Mouse (Mus musculus): Measurements from ENCODE around the gene Sgk1. TPM values are rescaled to one million over a fixed set of nuclear protein-coding genes. Genes with fewer than 3 reads are reported as not detected.

The Sgk1 gene
- total RNA-seq, 4 experiments from 2014 or later = 75.5 to 160 (median 130) TPM

DNA sequence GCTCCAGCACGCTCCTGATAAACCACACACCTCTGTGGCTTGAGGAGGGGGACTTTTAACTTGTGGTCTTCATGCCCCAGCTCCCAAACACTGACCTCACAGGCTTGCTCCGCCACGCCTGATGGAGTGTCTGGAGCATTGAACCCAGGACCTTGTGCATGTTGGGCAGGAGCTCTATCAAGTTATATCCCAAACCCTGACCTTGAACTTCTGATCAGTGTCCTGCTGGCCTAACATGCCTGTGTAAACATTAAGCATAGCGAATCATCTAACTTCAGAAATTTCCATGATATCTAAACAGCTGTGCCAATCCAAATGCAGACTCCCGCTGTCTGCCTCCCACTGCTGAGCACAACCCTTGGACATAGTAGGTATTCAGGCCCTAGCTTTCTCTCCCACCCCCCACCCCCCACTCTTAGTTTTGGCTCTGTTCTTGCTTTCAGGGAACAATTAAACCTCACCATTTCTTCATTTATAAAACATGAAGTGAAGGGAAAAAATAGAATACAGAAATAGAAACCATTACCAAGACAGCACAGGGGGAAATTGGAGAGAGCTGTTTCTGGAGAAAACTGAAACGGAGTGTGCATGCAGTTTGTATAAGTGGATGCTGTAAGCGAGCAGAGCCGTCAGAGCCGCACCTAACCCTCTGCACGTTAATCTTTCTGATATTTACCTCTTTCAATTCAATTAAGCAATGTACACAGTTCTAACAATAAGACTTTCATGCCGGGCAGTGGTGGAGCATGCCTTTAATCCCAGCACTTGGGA lies 34.5 kb downstream of the Sgk1 start:
- no peak for DNase-seq (ENCODE audit: low spot score in 2 of 2)

DNA sequence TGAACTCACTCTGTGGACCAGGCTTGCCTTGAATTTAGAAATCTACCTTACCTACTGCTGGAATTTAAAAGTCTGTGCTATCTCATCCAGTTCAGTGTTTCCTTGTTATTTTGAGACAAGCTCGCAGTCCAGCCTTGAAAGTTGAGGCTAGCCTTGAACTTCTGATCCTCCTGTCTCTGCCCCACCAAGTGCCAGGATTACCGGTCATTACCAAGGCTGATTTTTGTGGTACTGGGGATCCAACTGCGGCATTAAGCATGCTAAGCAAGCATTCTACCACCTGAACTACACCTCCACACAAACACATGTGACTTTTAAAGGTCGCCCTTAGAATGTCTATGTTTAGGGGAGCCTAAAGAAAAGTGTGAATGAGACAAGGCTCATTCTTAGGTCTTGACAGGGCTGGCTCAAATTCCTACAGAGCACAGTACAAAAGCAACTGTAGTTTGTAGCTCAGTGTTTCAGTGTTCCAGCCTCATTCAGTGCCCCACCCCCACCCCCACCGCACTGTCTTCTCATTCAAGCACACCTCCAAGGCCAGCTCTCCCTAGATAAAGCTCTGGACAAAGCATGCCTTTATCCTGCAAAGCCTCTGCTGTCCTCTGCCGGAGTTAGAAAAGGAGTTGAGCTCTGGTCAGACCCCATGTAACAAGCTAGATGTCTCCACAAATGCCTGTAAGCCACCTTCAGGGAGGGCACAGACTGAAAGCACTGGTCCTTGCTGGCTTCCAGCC lies 36.2 kb downstream of the Sgk1 start:
- no peak for DNase-seq (ENCODE audit: low spot score in 2 of 2)

GRCm38 (mm10) chr10:21918750-21919145 lies 36.8 kb downstream of the Sgk1 start:
- DNase-seq (ENCODE audit: low spot score in 2 of 2) = no peak

DNA sequence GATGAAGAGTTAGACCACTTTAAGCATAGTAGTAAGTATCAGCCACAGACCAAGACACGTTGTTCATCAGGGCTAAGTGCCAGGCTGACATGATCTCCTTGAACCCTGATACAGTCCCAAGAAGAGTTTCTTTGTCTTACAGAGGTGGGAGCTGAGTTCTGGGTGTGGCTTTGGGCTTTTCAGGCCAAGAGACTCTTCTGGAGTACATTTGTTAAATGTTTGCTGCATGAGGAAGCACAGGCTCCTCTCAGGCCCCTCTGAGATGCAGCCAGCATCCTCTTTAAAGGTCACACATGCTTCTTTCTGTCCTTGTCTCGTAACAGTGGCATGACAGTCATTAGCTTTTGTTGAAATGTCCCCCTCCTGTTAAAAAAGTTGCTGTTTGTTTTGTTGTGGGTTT lies 38.6 kb downstream of the Sgk1 start:
- no peak for DNase-seq (ENCODE audit: low spot score in 2 of 2)

- DNase-seq (ENCODE audit: low spot score in 2 of 2) = no peak
These were observed 40.8 kb downstream of the Sgk1 start for GRCm38 (mm10) chr10:21922716-21923350.

- DNase-seq (ENCODE audit: low spot score in 2 of 2) = peak; percentile 33 to 37
These were observed 41.5 kb downstream of the Sgk1 start for GRCm38 (mm10) chr10:21923495-21923952.

GRCm38 (mm10) chr10:21924051-21924720 lies 42.2 kb downstream of the Sgk1 start:
- peak in 1 of 2 experiments; percentile 50 for DNase-seq (ENCODE audit: low spot score in 2 of 2)

GRCm38 (mm10) chr10:21926941-21927340 lies 45.0 kb downstream of the Sgk1 start:
- no peak for DNase-seq (ENCODE audit: low spot score in 2 of 2)

- DNase-seq (ENCODE audit: low spot score in 2 of 2) = no peak
These were observed 48.9 kb downstream of the Sgk1 start for GRCm38 (mm10) chr10:21930781-21931380.

DNA sequence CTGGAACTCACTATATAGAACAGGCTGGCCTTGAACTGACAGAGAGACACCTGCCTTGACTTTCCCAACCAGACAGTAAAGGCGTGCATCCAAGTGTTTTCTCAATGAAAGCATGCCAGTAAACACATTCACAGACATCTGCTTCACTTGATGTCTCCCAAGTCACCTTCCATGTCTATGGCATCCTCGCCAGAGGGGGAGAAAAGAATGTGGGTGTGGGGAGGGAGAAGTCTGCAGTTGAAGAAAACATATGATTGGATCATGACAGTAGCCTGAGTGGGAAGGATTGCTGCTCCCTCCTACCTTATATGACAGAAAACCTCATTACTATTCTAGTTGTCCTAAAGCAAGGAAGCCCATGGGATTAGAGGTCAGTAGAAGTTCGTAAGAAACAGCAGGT lies 50.8 kb downstream of the Sgk1 start:
- DNase-seq (ENCODE audit: low spot score in 2 of 2) = no peak

DNA sequence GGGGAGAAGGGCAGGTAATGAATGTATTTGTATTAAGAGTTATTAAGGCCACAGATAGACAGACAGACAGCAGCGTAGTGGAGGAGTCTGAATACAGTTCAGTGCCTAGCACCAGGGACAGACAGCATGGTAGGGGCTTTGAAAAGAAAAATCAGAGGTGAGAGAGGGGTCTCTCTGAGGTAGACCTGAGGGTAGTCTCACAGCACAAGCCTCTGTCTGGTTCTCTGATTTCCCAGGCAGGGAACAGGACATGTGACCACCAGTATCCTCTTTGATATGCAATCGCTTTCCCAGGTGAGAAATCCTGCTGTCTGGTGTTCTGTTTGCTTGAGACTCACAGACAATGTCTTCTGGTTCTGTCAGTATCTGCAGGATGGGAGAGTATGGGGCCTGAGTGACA lies 52.8 kb downstream of the Sgk1 start:
- DNase-seq (ENCODE audit: low spot score in 2 of 2) = no peak

DNA sequence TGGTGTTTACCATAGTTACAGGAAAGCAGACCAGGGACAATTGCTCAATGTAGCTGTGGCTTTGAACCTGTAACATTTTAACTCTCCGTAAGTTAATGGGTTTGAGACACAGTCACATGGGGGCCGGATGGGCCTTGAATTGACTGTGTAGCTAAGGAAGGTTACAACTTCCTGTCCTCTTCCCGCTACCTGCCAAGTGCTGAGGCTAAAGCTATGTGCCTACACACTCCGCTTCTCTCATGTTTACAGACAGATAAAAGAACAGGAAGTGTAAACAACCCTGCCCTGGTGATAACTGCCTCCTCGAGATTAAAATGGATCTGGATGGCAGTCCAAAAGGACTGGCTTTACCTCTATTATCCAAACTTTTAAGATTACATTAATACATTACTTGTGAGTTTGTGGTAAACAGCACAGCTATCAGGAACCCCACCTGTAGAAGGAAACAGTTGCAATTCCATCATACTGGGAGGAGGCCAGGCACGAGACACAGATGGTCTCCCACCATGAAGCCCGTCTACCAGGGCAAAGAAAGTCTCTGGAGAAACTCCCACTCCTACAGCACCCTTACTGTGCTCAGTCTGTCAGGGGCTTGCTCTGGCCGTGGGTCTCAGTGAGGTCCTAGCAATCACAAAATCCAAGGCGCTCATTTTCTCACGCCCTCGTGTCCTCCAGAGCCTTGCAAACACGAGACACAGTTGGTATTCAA lies 54.7 kb downstream of the Sgk1 start:
- DNase-seq (ENCODE audit: low spot score in 2 of 2) = no peak

- no peak for DNase-seq (ENCODE audit: low spot score in 2 of 2)
These were observed 55.2 kb downstream of the Sgk1 start for GRCm38 (mm10) chr10:21937222-21937605.

DNA sequence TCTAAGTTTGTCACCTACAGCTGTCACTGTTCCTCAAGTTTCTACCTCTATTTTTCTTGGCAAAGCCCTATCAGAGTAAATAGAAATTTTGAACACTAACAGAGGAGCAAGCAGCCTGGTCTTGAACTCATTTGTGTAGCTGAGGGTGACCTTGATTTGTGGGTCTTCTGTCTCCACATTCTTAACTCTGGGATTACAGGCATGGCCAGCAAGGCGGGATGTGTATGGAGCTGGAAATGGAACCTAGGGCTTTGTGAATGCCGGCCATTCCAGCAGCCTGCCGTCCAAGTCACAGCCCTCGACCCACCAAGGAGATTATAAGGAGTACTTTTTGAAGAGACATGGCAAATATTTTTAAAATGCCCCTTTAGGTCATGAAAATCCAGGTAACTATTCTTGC lies 56.2 kb downstream of the Sgk1 start:
- DNase-seq (ENCODE audit: low spot score in 2 of 2) = no peak

DNA sequence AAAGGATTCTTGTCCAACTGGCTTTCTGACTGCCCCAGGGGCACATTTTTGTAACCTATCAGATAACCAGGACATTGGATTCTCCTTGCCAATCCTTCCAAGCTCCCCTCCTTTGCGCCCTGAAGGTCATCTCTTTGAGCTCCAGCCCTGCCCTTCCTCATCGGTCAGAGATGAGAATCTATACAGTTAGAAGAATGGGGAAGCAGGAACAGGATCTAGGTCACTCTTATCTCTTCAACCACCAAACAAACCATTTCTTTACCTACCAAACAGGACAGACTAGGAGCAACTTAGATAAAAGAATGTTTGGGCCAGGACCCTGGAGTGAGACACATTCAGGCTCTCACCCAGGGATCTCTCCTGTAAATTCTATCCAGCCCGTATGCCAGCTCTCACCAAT lies 59.3 kb downstream of the Sgk1 start:
- no peak for DNase-seq (ENCODE audit: low spot score in 2 of 2)

DNA sequence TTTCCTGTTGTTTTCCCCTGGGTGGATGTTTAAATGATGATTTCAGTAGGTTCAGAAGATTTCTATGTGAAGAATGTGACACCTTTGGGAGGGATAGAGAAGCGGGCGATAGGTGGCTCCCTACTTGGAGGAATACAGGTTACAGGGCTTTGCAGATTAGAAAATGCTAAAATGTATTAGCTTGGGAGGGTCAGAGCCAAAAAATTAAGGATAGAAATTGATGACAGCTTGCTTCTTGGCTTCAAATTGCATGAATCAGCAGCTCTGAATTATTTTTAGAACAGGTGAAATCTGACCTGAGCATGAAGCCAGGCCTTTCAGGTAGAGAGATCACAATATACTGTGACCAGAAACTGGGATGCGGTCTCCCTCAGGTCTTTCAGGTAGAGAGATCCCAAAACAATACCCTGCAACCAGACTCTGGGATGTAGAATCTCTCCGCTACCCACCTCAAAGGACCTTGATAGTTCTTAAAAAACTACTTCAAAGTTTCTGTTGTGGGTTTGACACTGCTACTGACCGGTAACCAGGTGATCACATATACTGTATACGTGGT lies 61.2 kb downstream of the Sgk1 start:
- no peak for DNase-seq (ENCODE audit: low spot score in 2 of 2)

DNA sequence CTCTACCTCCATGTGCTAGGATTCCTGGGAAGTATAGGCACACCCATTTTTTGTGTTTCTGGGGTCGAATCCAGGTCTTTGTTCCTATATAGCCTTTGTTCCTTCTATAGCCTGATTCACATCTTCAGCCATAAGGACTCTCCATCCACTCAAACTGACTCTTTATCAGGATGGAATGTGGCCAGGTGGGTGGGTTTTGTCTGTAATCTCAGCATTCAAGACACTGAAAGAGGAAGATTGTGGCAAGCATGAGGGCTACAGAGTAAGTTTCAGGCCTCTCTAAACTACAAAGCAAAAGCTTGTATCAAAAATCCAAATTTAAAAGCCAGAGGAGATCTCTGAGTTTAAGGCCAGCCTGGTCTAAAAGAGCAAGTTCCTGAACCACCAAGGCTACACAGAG lies 63.2 kb downstream of the Sgk1 start:
- DNase-seq (ENCODE audit: low spot score in 2 of 2) = no peak

- no peak for DNase-seq (ENCODE audit: low spot score in 2 of 2)
These were observed 64.9 kb downstream of the Sgk1 start for GRCm38 (mm10) chr10:21946751-21947351.

GRCm38 (mm10) chr10:21952520-21952919 lies 70.5 kb downstream of the Sgk1 start:
- no peak for DNase-seq (ENCODE audit: low spot score in 2 of 2)

- no peak for DNase-seq (ENCODE audit: low spot score in 2 of 2)
These were observed 79.1 kb downstream of the Sgk1 start for GRCm38 (mm10) chr10:21961111-21961510.

Measured in layer of hippocampus, adult 8-10 months (tissue).